Mouse (Mus musculus) stomach, postnatal 0 days (tissue): ENCODE results near the gene Gpr37l1.

Source experiments
- CTCF ChIP-seq: IDR thresholded peaks from 2 replicates; pipeline ENCODE4 v1.5.1; 2016; ENCODE audit warnings: antibody characterized with exemption, low read depth, mild to moderate bottlenecking, moderate library complexity
- EP300 ChIP-seq: optimal IDR thresholded peaks from 2 replicates; pipeline ENCODE3; 2016; ENCODE audit warnings: antibody characterized with exemption

DNA sequence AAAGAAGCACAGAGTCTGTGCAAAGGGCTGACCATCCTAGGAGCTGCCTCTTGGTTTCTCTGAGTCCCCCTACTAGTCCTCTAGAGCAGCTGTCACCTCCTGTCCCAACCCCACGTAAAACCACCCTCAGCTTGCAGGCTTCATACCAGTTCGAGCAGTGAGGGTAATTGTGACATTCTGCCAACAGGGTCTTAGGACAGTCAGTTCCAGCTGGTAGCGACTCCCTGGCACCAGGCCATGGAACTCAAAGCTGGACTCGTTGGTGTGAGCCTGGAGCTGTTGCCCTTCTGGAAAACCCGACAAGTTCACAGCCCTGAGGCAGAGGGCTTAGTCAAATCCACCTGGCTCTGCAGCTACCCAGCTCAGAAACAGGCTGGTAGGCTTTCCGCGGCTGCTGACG lies 41.5 kb downstream of the Gpr37l1 start:
- TF ChIP-seq CTCF (no peak), EP300 (no peak)
